Mouse (Mus musculus) liver, embryonic 14.5 days (tissue): ENCODE data around the gene Gsdma. TPM values are rescaled to one million over a fixed set of nuclear protein-coding genes. Genes with fewer than 3 reads are reported as not detected.
"Not testable (repeated sequence)": the region's sequence is repeated elsewhere in the genome, so short reads cannot be mapped to it uniquely, and the experiment has no call there.

Experiments
- ATAC-seq: fragments of 200-750 bp; cut with Nextera tagmentation; 2 replicates; pipeline ENCODE4 v1.8.0; 2017; ENCODE audit warnings: moderate number of reproducible peaks, mild to moderate bottlenecking, moderate library complexity; ENCODE audit not compliant: insufficient read depth
- DNase-seq, 3 experiments: peaks; one replicate each; pipeline ENCODE4 v3.0.0-alpha.2; 2012 to 2013; ENCODE audit warnings: low read depth in 3 of 3, low spot score in 3 of 3
- H3K27ac ChIP-seq: fragments of 300-500 bp; sonication (generic); 2 replicates; pipeline ENCODE4 v1.5.1; 2014; ENCODE audit warnings: moderate library complexity, mild to moderate bottlenecking, control low read depth, inconsistent platforms
- H3K27me3 ChIP-seq: fragments of 300-500 bp; sonication (generic); 2 replicates; pipeline ENCODE4 v1.6.1; 2014; ENCODE audit warnings: mild to moderate bottlenecking, low read length, moderate library complexity; ENCODE audit not compliant: control insufficient read depth, insufficient read depth
- H3K36me3 ChIP-seq: fragments of 300-500 bp; sonication (generic); replicated peaks from 2 replicates; pipeline ENCODE4 v1.6.1; 2014; ENCODE audit warnings: low read depth; ENCODE audit not compliant: control insufficient read depth, insufficient read depth
- H3K4me1 ChIP-seq, 2 experiments: fragments of 200-500 bp in 1 of 2; fragments of 300-500 bp in 1 of 2; sonication (generic) in 1 of 2; replicated peaks; 2 replicates each; pipeline ENCODE4 v1.6.1; 2012 to 2014; ENCODE audit warnings: antibody characterized with exemption in 1 of 2, inconsistent platforms in 1 of 2, low read length in 1 of 2; ENCODE audit not compliant: control insufficient read depth in 2 of 2, insufficient read depth in 2 of 2
- H3K4me2 ChIP-seq: fragments of 300-500 bp; sonication (generic); 2 replicates; pipeline ENCODE4 v1.6.1; 2014; ENCODE audit warnings: low read depth, mild to moderate bottlenecking, control low read depth, moderate library complexity
- H3K4me3 ChIP-seq, 2 experiments: fragments of 200-500 bp in 1 of 2; fragments of 300-500 bp in 1 of 2; sonication (generic) in 1 of 2; 2 replicates each; pipeline ENCODE4 v1.5.1; 2012 to 2014; ENCODE audit warnings: low read depth in 2 of 2, low read length in 2 of 2, mild to moderate bottlenecking in 2 of 2, control low read depth in 1 of 2, inconsistent platforms in 1 of 2, moderate library complexity in 1 of 2; ENCODE audit not compliant: insufficient read depth in 1 of 2
- H3K9ac ChIP-seq: fragments of 300-500 bp; sonication (generic); replicated peaks from 2 replicates; pipeline ENCODE4 v1.6.1; 2014; ENCODE audit warnings: mild to moderate bottlenecking, control low read depth, moderate library complexity
- H3K9me3 ChIP-seq: fragments of 300-500 bp; sonication (generic); 2 replicates; pipeline ENCODE4 v1.6.1; 2016; ENCODE audit warnings: low read length, mixed read lengths; ENCODE audit not compliant: control insufficient read depth
- CTCF ChIP-seq: IDR thresholded peaks from 2 replicates; pipeline ENCODE4 v1.5.1; 2016; ENCODE audit warnings: antibody characterized with exemption, low read depth, control low read depth
- EP300 ChIP-seq: IDR thresholded peaks from 2 replicates; pipeline ENCODE4 v1.6.1; 2016; ENCODE audit warnings: antibody characterized with exemption, low read depth
- WGBS: fragments of 180-500 bp; shearing (Covaris S2); extraction: QIAGEN DNeasy Blood & Tissue Kit; methylation state at CpG from one replicate; pipeline ENCODE4 v1.1.7; 2014; ENCODE audit not compliant: insufficient replicate concordance; 5-methylcytosine and 5-hydroxymethylcytosine counted together
- polyA plus RNA-seq, 2 experiments: library from polyadenylated mRNA; depleted of rRNA in 1 of 2; stranded (reverse) in 1 of 2; unstranded in 1 of 2; fragments of >200 nt; fragmentation: Nextera tagmentation in 1 of 2; extraction: Ambion mirVana in 1 of 2; gene quantifications; 2 replicates each; pipeline versions ENCODE4 v1.2.1 to v1.2.3; 2012 to 2014

Gene Gsdma
- polyA plus RNA-seq, 2 experiments = 0.01 TPM; not detected in 1

DNA sequence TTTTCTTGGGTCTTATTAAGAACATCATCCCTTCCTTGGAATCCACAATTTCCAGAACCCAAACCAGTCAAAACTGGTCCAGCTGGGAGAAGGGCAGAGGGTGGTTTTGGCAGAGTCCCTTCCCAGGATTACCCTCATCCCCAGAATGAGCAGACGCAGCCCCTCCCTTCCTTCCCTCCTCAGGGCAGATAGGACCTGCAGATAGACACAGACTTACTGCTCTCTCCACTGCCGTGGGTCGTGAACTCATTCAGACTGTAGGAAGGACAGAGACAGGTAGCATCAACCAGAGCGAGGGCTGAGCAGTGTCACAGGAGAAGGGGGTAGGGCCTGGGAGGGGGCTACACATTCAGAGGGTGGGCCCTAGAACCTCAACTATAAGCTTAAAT is 46.9 kb downstream of the Gsdma start:
- DNase-seq (no peak), ATAC-seq (no peak; the same call in 1 of the 2 replicates)
- no peak overlapping the region for H3K9ac ChIP-seq
- H3K4me3 ChIP-seq = no peak overlapping the region
- H3K4me2 ChIP-seq = no peak overlapping the region
- H3K27me3 ChIP-seq = no peaks in the 10 kb centered on the region
- TF ChIP-seq CTCF (no peak), EP300 (no peak)
- H3K27ac ChIP-seq = no peak overlapping the region
- WGBS = 37% methylated on average over 4 of the region's 4 CpGs
- H3K4me1 ChIP-seq = peaks cover 0 to 6% of the 10 kb centered on the region in 2 experiments; a peak in 3 of 4 replicates
- no peaks in the 10 kb centered on the region for H3K9me3 ChIP-seq
- H3K36me3 ChIP-seq = peaks cover 30% of the 10 kb centered on the region

DNA sequence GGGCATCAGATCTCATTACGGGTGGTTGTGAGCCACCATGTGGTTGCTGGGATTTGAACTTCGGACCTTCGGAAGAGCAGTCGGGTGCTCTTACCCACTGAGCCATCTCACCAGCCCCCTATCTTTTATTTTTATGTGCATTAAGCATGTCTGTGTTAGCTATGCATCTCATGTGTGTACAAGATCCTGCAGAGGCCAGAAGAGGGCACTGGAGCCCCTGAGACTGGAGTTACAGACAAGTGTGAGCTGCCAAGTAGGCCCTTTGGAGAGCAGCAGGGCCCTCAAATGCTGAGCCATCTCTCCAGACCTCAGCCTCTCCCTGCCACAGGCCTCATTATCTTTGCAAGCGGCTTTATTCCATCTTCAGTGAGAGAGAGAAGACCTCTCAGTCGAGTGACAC is 47.9 kb downstream of the Gsdma start:
- whole genome bisulfite sequencing = 60% methylated on average over 5 of the region's 6 CpGs
- ATAC-seq, H3K27me3 ChIP-seq, DNase-seq, H3K4me1 ChIP-seq, H3K9ac ChIP-seq, H3K4me3 ChIP-seq, H3K4me2 ChIP-seq, H3K9me3 ChIP-seq, H3K27ac ChIP-seq: not testable (repeated sequence)
- TF ChIP-seq CTCF = peak; percentile 49
- H3K36me3 ChIP-seq = peaks cover 33% of the 10 kb centered on the region

DNA sequence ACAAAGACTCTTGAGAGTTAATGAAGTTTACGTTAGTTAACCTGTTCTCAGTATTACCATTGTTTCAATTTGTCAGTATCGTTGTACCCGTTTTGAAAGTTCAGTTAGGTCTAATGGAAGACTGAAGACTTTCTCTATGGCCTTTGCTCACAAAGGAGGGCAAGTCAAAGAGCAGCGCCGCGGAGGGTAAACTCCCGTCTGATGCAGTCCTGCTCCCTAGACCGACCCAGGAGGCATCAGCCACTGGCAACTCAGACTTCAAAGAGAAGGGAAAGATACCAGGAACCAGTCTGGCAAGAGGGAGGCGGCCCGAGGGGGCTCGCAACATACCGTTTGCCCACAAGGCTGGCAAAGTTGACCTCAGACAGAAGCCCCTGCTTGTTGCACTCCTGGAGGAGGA is 49.6 kb downstream of the Gsdma start:
- Histone ChIP-seq H3K9me3 (no peaks in the 10 kb centered on the region), H3K4me1 (peaks cover 0 to 6% of the 10 kb centered on the region in 2 experiments; a peak in 3 of 4 replicates), H3K9ac (no peak overlapping the region), H3K27me3 (no peaks in the 10 kb centered on the region), H3K4me3 (no peak overlapping the region), H3K27ac (no peak overlapping the region), H3K36me3 (peaks cover 27% of the 10 kb centered on the region), H3K4me2 (no peak overlapping the region)
- 72% methylated on average over 12 of the region's 12 CpGs for WGBS
- no peak for TF ChIP-seq CTCF
- TF ChIP-seq EP300 = no peak
- no peak for DNase-seq
- ATAC-seq = no peak

DNA sequence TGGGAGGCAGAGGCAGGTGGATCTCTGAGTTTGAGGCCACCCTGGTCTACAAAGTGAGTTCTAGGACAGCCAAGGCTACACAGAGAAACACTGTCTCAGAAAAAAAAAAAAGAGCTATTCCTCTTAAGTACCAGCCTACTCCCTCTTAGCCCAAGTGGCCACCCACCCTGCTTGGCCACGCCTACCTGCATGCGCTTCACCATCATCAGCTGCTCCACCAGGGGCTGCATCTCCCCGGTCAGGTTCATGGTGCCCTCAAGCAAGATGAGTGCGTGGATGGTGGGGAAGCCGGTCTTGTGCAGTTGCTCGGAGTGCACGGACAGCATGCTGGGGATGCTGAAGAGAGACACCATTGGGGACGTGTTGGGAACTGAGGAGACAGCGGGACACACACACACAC is 51.8 kb downstream of the Gsdma start:
- H3K4me2 ChIP-seq = no peak overlapping the region
- ATAC-seq (no peak), DNase-seq (no peak)
- no peak overlapping the region for H3K4me3 ChIP-seq
- 0 out of 4 replicates have a peak, but pooled peaks cover 0 to 3% of the 10 kb centered on the region in 2 experiments for H3K4me1 ChIP-seq
- peaks cover 20% of the 10 kb centered on the region for H3K36me3 ChIP-seq
- 84% methylated on average over 9 of the region's 9 CpGs for WGBS
- TF ChIP-seq CTCF (no peak), EP300 (no peak)
- no peak overlapping the region for H3K9ac ChIP-seq
- no peaks in the 10 kb centered on the region for H3K27me3 ChIP-seq
- H3K27ac ChIP-seq = no peak overlapping the region
- no peaks in the 10 kb centered on the region for H3K9me3 ChIP-seq

DNA sequence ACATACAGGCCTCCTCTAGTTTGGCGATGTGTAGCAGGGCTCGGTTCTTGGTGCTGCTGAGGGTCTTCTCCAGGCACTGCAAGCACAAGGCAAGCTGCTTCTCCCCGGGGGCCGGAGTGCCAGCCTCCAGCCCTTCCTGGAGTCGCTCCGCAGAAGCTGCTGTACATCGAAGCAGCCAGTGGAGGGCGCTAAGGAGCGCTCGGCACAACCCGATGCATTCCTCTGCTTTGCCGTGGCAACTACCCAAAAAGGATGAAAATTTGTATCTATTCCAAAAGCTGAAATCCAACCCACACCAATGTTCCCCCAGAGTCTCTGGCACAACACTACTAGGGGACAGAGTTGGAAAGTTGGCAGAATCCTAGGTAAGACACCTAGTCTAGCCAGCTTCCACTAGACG is 53.8 kb downstream of the Gsdma start:
- TF ChIP-seq CTCF = peak; percentile 86
- no peak for TF ChIP-seq EP300
- Histone ChIP-seq H3K4me2 (no peak overlapping the region), H3K36me3 (peaks cover 14% of the 10 kb centered on the region), H3K27ac (no peak overlapping the region), H3K9ac (no peak overlapping the region), H3K9me3 (no peaks in the 10 kb centered on the region), H3K4me1 (0 out of 4 replicates have a peak, but pooled peaks cover 0 to 1% of the 10 kb centered on the region in 2 experiments), H3K4me3 (no peak overlapping the region), H3K27me3 (no peaks in the 10 kb centered on the region)
- whole genome bisulfite sequencing = 29% methylated on average over 13 of the region's 13 CpGs
- no peak for DNase-seq
- ATAC-seq = no peak
